Mouse (Mus musculus) intestine, embryonic 16.5 days (tissue): Measurements from ENCODE around the gene Tiprl. TPM values are rescaled to one million over a fixed set of nuclear protein-coding genes. Genes with fewer than 3 reads are reported as not detected.

Experiments
- ATAC-seq: fragments of 200-750 bp; cut with Nextera tagmentation; 2 replicates; pipeline ENCODE4 v1.8.0; 2017; ENCODE audit warnings: moderate TSS enrichment, moderate library complexity
- H3K27ac ChIP-seq: fragments of 300-500 bp; sonication (generic); 2 replicates; pipeline ENCODE4 v1.5.1; 2014; ENCODE audit warnings: mild to moderate bottlenecking, low read length
- H3K27me3 ChIP-seq: fragments of 300-500 bp; sonication (generic); replicated peaks from 2 replicates; pipeline ENCODE4 v1.6.1; 2014; ENCODE audit warnings: low read length, control low read depth, mixed read lengths; ENCODE audit not compliant: control insufficient read depth, insufficient read depth
- H3K36me3 ChIP-seq: fragments of 300-500 bp; sonication (generic); 2 replicates; pipeline ENCODE4 v1.6.1; 2014; ENCODE audit warnings: low read length, control low read depth; ENCODE audit not compliant: control insufficient read depth, insufficient read depth
- H3K4me1 ChIP-seq: fragments of 300-500 bp; sonication (generic); 2 replicates; pipeline ENCODE4 v1.6.1; 2014; ENCODE audit warnings: low read length, control low read depth, mixed read lengths; ENCODE audit not compliant: control insufficient read depth, insufficient read depth
- H3K4me2 ChIP-seq: fragments of 300-500 bp; sonication (generic); 2 replicates; pipeline ENCODE4 v1.6.1; 2014; ENCODE audit warnings: low read depth, low read length, control low read depth
- H3K4me3 ChIP-seq: fragments of 300-500 bp; sonication (generic); 2 replicates; pipeline ENCODE4 v1.5.1; 2014; ENCODE audit warnings: mild to moderate bottlenecking, low read length
- H3K9ac ChIP-seq: fragments of 300-500 bp; sonication (generic); 2 replicates; pipeline ENCODE4 v1.6.1; 2014; ENCODE audit warnings: low read depth, low read length
- H3K9me3 ChIP-seq: fragments of 300-500 bp; sonication (generic); 2 replicates; pipeline ENCODE4 v1.6.1; 2016; ENCODE audit warnings: low read length, control low read depth; ENCODE audit not compliant: control insufficient read depth
- WGBS: fragments of 180-500 bp; shearing (Covaris S2); extraction: QIAGEN DNeasy Blood & Tissue Kit; methylation state at CpG from one replicate; pipeline ENCODE4 v1.1.7; 2014; 5-methylcytosine and 5-hydroxymethylcytosine counted together
- polyA plus RNA-seq: library from polyadenylated mRNA; unstranded; fragments of >200 nt; fragmentation: Nextera tagmentation; extraction: Ambion mirVana; gene quantifications from 2 replicates; pipeline ENCODE4 v1.2.1, GENCODE M21; 2015

Tiprl gene
- polyA plus RNA-seq, 1 experiment from 2014 or later: 83.9 TPM

- Histone ChIP-seq H3K36me3 (no peaks in the 10 kb centered on the region), H3K27ac (peak overlapping the region; percentile 69), H3K27me3 (no peaks in the 10 kb centered on the region), H3K9ac (peak overlapping the region; percentile 93), H3K4me3 (peak overlapping the region; percentile 80), H3K4me1 (peaks cover 18% of the 10 kb centered on the region), H3K4me2 (peak overlapping the region; percentile 83), H3K9me3 (no peaks in the 10 kb centered on the region)
- WGBS: 4% methylated on average over 5 of the region's 5 CpGs
- ATAC-seq: peak; percentile 53
Measured at GRCm38 (mm10) chr1:165194662-165195013, 42.2 kb downstream of the Tiprl start.

- no peaks in the 10 kb centered on the region for H3K27me3 ChIP-seq
- H3K4me3 ChIP-seq: peak within 1 kb of the TSS; percentile 80
- peak within 1 kb of the TSS; percentile 83 for H3K4me2 ChIP-seq
- H3K27ac ChIP-seq: peak within 1 kb of the TSS; percentile 95
- peaks cover 24% of the 10 kb centered on the region for H3K4me1 ChIP-seq
- H3K36me3 ChIP-seq: no peaks in the 10 kb centered on the region
- H3K9ac ChIP-seq: peak within 1 kb of the TSS; percentile 93
- H3K9me3 ChIP-seq: no peaks in the 10 kb centered on the region
- ATAC-seq: peak; percentile 93
- under 1% methylated on average over 69 of the region's 69 CpGs for WGBS
Measured at GRCm38 (mm10) chr1:165193880-165194661, 42.7 kb downstream of the Tiprl start, which contains the start of gene Sft2d2. TSS of gene Sft2d2 (minus strand) at chr1:165194438.

- H3K4me3 ChIP-seq: peak overlapping the region; percentile 80
- ATAC-seq: no peak
- no peaks in the 10 kb centered on the region for H3K36me3 ChIP-seq
- peak overlapping the region; percentile 95 for H3K27ac ChIP-seq
- WGBS: 12% methylated on average over 7 of the region's 7 CpGs
- H3K4me2 ChIP-seq: peak overlapping the region; percentile 83
- H3K4me1 ChIP-seq: peaks cover 28% of the 10 kb centered on the region
- peak overlapping the region; percentile 93 for H3K9ac ChIP-seq
- no peaks in the 10 kb centered on the region for H3K27me3 ChIP-seq
- no peaks in the 10 kb centered on the region for H3K9me3 ChIP-seq
Measured at GRCm38 (mm10) chr1:165193426-165193825, 43.4 kb downstream of the Tiprl start.

DNA sequence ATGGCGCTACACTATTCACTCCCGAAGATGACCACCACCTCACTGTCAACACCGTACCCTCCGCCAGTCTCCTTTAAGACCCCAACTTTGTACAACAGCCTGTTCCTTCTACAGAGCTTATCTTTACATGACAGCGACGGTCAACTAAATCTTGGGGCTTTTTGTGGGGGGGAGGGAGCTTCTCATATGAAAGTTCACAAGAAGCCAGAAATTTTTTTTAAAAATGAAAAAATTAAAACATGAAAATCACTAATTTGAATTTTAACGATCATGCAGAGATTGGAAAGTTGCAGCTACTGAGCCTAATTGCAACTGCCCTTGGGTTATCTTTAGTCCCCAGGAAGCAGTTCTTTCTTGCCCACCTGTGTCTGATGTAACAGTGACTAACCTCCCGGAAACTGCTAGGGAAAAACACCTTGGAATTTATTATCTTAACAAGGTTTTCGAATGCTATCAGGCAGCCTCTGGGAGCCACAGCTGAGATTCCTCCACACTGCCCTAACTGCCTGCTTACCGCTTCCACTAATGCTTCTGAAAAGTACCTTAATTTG lies 44.0 kb downstream of the Tiprl start:
- Histone ChIP-seq H3K4me3 (peak overlapping the region; percentile 80), H3K4me2 (peak overlapping the region; percentile 83), H3K27ac (peak overlapping the region; percentile 95), H3K9ac (peak overlapping the region; percentile 93), H3K27me3 (no peaks in the 10 kb centered on the region), H3K9me3 (no peaks in the 10 kb centered on the region), H3K4me1 (peaks cover 28% of the 10 kb centered on the region), H3K36me3 (no peaks in the 10 kb centered on the region)
- WGBS: 50% methylated on average over 10 of the region's 10 CpGs
- ATAC-seq: peak; percentile 6; the same call in 1 of the 2 replicates

GRCm38 (mm10) chr1:165192102-165192501 lies 44.7 kb downstream of the Tiprl start:
- Histone ChIP-seq H3K4me1 (peaks cover 22% of the 10 kb centered on the region), H3K9ac (no peak overlapping the region), H3K4me3 (no peak overlapping the region), H3K27ac (no peak overlapping the region), H3K4me2 (peak overlapping the region; percentile 83; the same call in 1 of the 2 replicates), H3K27me3 (no peaks in the 10 kb centered on the region), H3K9me3 (no peaks in the 10 kb centered on the region), H3K36me3 (no peaks in the 10 kb centered on the region)
- WGBS: 65% methylated on average over 4 of the region's 4 CpGs
- ATAC-seq: no peak

DNA sequence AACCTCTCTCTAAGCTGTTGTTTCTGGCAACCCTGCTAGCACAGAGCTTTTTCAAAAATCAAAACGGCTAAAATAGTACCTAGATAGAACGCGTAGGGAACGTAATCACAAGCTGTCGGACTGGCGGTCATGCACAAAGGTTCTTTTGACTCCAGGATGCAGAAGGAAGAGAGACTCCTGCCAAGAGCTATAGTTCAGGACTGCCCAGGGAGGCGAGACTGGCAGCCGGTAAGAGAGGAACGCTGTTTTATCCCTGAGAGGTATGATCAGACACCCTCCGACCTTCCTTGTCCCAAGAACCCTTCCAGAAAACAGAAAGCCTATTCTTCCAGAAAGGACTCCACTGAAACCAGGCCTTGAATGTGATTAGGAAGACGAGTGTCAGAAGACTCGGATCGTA lies 45.2 kb downstream of the Tiprl start:
- H3K27me3 ChIP-seq: no peaks in the 10 kb centered on the region
- no peak overlapping the region for H3K27ac ChIP-seq
- H3K4me3 ChIP-seq: no peak overlapping the region
- no peak overlapping the region for H3K4me2 ChIP-seq
- no peaks in the 10 kb centered on the region for H3K36me3 ChIP-seq
- WGBS: 78% methylated on average over 13 of the region's 13 CpGs
- ATAC-seq: no peak
- H3K9me3 ChIP-seq: no peaks in the 10 kb centered on the region
- no peak overlapping the region for H3K9ac ChIP-seq
- peaks cover 22% of the 10 kb centered on the region for H3K4me1 ChIP-seq

DNA sequence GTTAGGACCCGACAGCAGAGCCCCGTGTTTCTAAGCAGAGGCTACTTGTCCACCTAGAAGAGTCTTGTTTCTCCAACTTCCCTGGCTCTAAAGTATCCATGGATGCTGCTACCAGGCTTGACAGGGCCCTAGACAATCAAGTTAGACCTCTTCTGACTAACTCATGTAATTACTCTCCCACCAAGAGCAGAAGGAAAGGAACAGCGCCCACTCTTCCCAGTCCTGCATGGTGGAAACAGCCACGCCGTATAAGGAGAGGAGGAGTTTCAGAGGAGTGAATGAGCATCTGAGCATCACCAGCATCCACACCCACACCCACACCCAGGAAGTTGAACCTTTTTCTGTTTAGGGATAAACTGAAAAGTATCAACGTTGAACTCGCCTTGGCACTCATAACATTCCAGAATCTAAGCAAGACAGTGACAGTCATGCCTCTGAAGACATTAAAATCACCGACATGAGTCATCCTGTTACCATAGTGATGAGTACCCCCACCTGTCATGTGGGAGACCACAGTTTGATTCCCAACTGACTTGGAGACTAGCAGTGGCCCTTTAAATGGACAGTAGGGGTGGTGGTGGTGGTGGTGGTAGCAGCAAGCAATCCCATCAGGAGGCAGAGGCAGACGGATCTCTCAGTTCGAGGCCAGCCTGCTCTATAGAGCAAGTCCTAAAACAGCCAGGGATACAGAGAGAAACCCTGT lies 46.1 kb downstream of the Tiprl start:
- no peak overlapping the region for H3K4me2 ChIP-seq
- no peaks in the 10 kb centered on the region for H3K27me3 ChIP-seq
- H3K4me3 ChIP-seq: no peak overlapping the region
- no peak overlapping the region for H3K27ac ChIP-seq
- no peaks in the 10 kb centered on the region for H3K9me3 ChIP-seq
- no peak overlapping the region for H3K9ac ChIP-seq
- 91% methylated on average over 10 of the region's 10 CpGs for WGBS
- ATAC-seq: no peak
- peaks cover 22% of the 10 kb centered on the region for H3K4me1 ChIP-seq
- no peaks in the 10 kb centered on the region for H3K36me3 ChIP-seq

DNA sequence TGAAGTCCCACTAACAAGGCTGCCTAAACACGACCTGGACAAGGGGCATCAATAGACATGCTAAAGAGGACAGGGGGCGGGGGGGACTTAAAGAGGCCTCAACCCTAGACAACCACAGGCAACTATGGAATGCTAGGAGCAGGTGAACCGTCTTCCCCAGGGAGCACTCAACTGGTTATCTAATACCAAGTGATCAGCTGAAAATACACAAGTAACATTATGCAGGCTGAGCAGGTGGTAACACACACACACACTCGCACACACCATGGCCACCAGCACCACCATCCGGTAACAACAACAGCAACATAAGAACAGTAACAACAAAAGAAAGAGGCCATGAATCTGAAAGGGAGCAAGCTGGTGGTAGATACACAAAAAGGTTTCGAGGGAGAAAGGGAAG lies 46.7 kb downstream of the Tiprl start:
- no peak for ATAC-seq
- H3K9ac ChIP-seq: no peak overlapping the region
- no peak overlapping the region for H3K27ac ChIP-seq
- H3K9me3 ChIP-seq: no peaks in the 10 kb centered on the region
- no peaks in the 10 kb centered on the region for H3K27me3 ChIP-seq
- H3K4me1 ChIP-seq: peaks cover 16% of the 10 kb centered on the region
- no peak overlapping the region for H3K4me2 ChIP-seq
- WGBS: 77% methylated on average over 6 of the region's 6 CpGs
- no peaks in the 10 kb centered on the region for H3K36me3 ChIP-seq
- H3K4me3 ChIP-seq: no peak overlapping the region

- H3K9me3 ChIP-seq: no peaks in the 10 kb centered on the region
- no peaks in the 10 kb centered on the region for H3K36me3 ChIP-seq
- 62% methylated on average over 10 of the region's 10 CpGs for WGBS
- no peak overlapping the region for H3K27ac ChIP-seq
- H3K4me2 ChIP-seq: peak overlapping the region; percentile 12; the same call in 1 of the 2 replicates
- H3K9ac ChIP-seq: no peak overlapping the region
- no peaks in the 10 kb centered on the region for H3K27me3 ChIP-seq
- peak; percentile 68 for ATAC-seq
- H3K4me1 ChIP-seq: peaks cover 13% of the 10 kb centered on the region
- no peak overlapping the region for H3K4me3 ChIP-seq
Measured at GRCm38 (mm10) chr1:165188806-165189580, 47.8 kb downstream of the Tiprl start.
